Mouse (Mus musculus): ENCODE measurements around the gene Sstr3. TPM values are rescaled to one million over a fixed set of nuclear protein-coding genes. Genes with fewer than 3 reads are reported as not detected.

The Sstr3 gene
- polyA plus RNA-seq (2015; fragmentation: Nextera tagmentation; extraction: Ambion mirVana), result 0.61 and 0.71 TPM in 2 replicates

GRCm38 (mm10) chr15:78544561-78545001 lies at the start of gene Sstr3:
Gene Sstr3 (minus strand): TSS chr15:78544685.
- peak; percentile 32; the same call in 1 of the 2 replicates for ATAC-seq (ENCODE audit: low FRiP score, low read depth)
- H3K4me3 ChIP-seq, result peak within 1 kb of the TSS; percentile 18
- H3K4me2 ChIP-seq, result peak within 1 kb of the TSS; percentile 48
- H3K27me3 ChIP-seq, result no peaks in the 10 kb centered on the region
- H3K27ac ChIP-seq (replicated peaks), result no peak within 1 kb of the TSS
- H3K4me1 ChIP-seq (replicated peaks), result peaks cover 29% of the 10 kb centered on the region
- WGBS, result 5% methylated on average over 13 of the region's 14 CpGs
- H3K9me3 ChIP-seq, result no peaks in the 10 kb centered on the region
- peak within 1 kb of the TSS; percentile 41; the same call in 1 of the 2 replicates for H3K9ac ChIP-seq
- no peaks in the 10 kb centered on the region for H3K36me3 ChIP-seq

- Histone ChIP-seq H3K4me2 (no peak overlapping the region), H3K27me3 (no peaks in the 10 kb centered on the region), H3K9me3 (no peaks in the 10 kb centered on the region), H3K9ac (no peak overlapping the region), H3K36me3 (no peaks in the 10 kb centered on the region), H3K4me1 (replicated peaks) (no peaks in the 10 kb centered on the region), H3K27ac (replicated peaks) (no peak overlapping the region), H3K4me3 (no peak overlapping the region)
- ATAC-seq (ENCODE audit: low FRiP score, low read depth), result no peak
- WGBS, result 88% methylated on average over 7 of the region's 7 CpGs
Measured at GRCm38 (mm10) chr15:78593896-78594425, 49.5 kb upstream of the Sstr3 start.

GRCm38 (mm10) chr15:78592452-78592968 lies 48.0 kb upstream of the Sstr3 start:
- Histone ChIP-seq H3K9me3 (no peaks in the 10 kb centered on the region), H3K27ac (replicated peaks) (no peak overlapping the region), H3K36me3 (no peaks in the 10 kb centered on the region), H3K9ac (no peak overlapping the region), H3K4me3 (no peak overlapping the region), H3K4me1 (replicated peaks) (peaks cover 3% of the 10 kb centered on the region), H3K27me3 (no peaks in the 10 kb centered on the region), H3K4me2 (no peak overlapping the region)
- no peak for ATAC-seq (ENCODE audit: low FRiP score, low read depth)
- WGBS, result 76% methylated on average over 14 of the region's 14 CpGs

- Histone ChIP-seq H3K9ac (no peak overlapping the region), H3K36me3 (no peaks in the 10 kb centered on the region), H3K4me2 (no peak overlapping the region), H3K27ac (replicated peaks) (no peak overlapping the region), H3K27me3 (no peaks in the 10 kb centered on the region), H3K9me3 (no peaks in the 10 kb centered on the region), H3K4me1 (replicated peaks) (peaks cover 4% of the 10 kb centered on the region), H3K4me3 (no peak overlapping the region)
- WGBS, result 63% methylated on average over 15 of the region's 15 CpGs
- no peak for ATAC-seq (ENCODE audit: low FRiP score, low read depth)
Measured at GRCm38 (mm10) chr15:78591680-78592451, 47.4 kb upstream of the Sstr3 start.

GRCm38 (mm10) chr15:78590785-78591184 lies 46.3 kb upstream of the Sstr3 start:
- peaks cover 4% of the 10 kb centered on the region for H3K4me1 ChIP-seq (replicated peaks)
- H3K9me3 ChIP-seq, result no peaks in the 10 kb centered on the region
- no peaks in the 10 kb centered on the region for H3K27me3 ChIP-seq
- no peak overlapping the region for H3K9ac ChIP-seq
- H3K36me3 ChIP-seq, result no peaks in the 10 kb centered on the region
- no peak for ATAC-seq (ENCODE audit: low FRiP score, low read depth)
- H3K4me2 ChIP-seq, result no peak overlapping the region
- H3K27ac ChIP-seq (replicated peaks), result no peak overlapping the region
- 81% methylated on average over 6 of the region's 6 CpGs for WGBS
- no peak overlapping the region for H3K4me3 ChIP-seq

GRCm38 (mm10) chr15:78589936-78590335 lies 45.5 kb upstream of the Sstr3 start:
- no peaks in the 10 kb centered on the region for H3K36me3 ChIP-seq
- WGBS, result 85% methylated on average over 6 of the region's 6 CpGs
- no peak overlapping the region for H3K9ac ChIP-seq
- H3K27me3 ChIP-seq, result no peaks in the 10 kb centered on the region
- no peak overlapping the region for H3K27ac ChIP-seq (replicated peaks)
- no peak for ATAC-seq (ENCODE audit: low FRiP score, low read depth)
- H3K4me3 ChIP-seq, result no peak overlapping the region
- H3K4me2 ChIP-seq, result no peak overlapping the region
- no peaks in the 10 kb centered on the region for H3K9me3 ChIP-seq
- H3K4me1 ChIP-seq (replicated peaks), result peaks cover 4% of the 10 kb centered on the region

- 92% methylated on average over 4 of the region's 4 CpGs for WGBS
- Histone ChIP-seq H3K27ac (replicated peaks) (no peak overlapping the region), H3K36me3 (no peaks in the 10 kb centered on the region), H3K9me3 (no peaks in the 10 kb centered on the region), H3K4me3 (no peak overlapping the region), H3K9ac (no peak overlapping the region), H3K27me3 (no peaks in the 10 kb centered on the region), H3K4me2 (no peak overlapping the region), H3K4me1 (replicated peaks) (peaks cover 4% of the 10 kb centered on the region)
- ATAC-seq (ENCODE audit: low FRiP score, low read depth), result no peak
Measured at GRCm38 (mm10) chr15:78588900-78589299, 44.4 kb upstream of the Sstr3 start.

GRCm38 (mm10) chr15:78588049-78588448 lies 43.6 kb upstream of the Sstr3 start:
- H3K4me1 ChIP-seq (replicated peaks), result peaks cover 4% of the 10 kb centered on the region
- 92% methylated on average over 4 of the region's 4 CpGs for WGBS
- no peak for ATAC-seq (ENCODE audit: low FRiP score, low read depth)
- no peaks in the 10 kb centered on the region for H3K36me3 ChIP-seq
- H3K4me2 ChIP-seq, result no peak overlapping the region
- H3K4me3 ChIP-seq, result no peak overlapping the region
- H3K27ac ChIP-seq (replicated peaks), result 0 out of 2 replicates have a peak overlapping the region, but pooled peaks have one; percentile 40
- H3K9ac ChIP-seq, result no peak overlapping the region
- no peaks in the 10 kb centered on the region for H3K27me3 ChIP-seq
- H3K9me3 ChIP-seq, result no peaks in the 10 kb centered on the region

GRCm38 (mm10) chr15:78587050-78587994 lies 42.8 kb upstream of the Sstr3 start:
- Histone ChIP-seq H3K27me3 (no peaks in the 10 kb centered on the region), H3K9ac (no peak overlapping the region), H3K9me3 (no peaks in the 10 kb centered on the region), H3K36me3 (no peaks in the 10 kb centered on the region), H3K4me2 (no peak overlapping the region), H3K4me1 (replicated peaks) (peaks cover 4% of the 10 kb centered on the region), H3K4me3 (no peak overlapping the region), H3K27ac (replicated peaks) (peak overlapping the region; percentile 40; the same call in 1 of the 2 replicates)
- WGBS, result 47% methylated on average over 18 of the region's 18 CpGs
- ATAC-seq (ENCODE audit: low FRiP score, low read depth), result peak; percentile 78

GRCm38 (mm10) chr15:78585404-78585803 lies 40.9 kb upstream of the Sstr3 start:
- no peak overlapping the region for H3K4me3 ChIP-seq
- H3K4me2 ChIP-seq, result no peak overlapping the region
- ATAC-seq (ENCODE audit: low FRiP score, low read depth), result no peak
- no peak overlapping the region for H3K27ac ChIP-seq (replicated peaks)
- no peaks in the 10 kb centered on the region for H3K27me3 ChIP-seq
- no peak overlapping the region for H3K9ac ChIP-seq
- peaks cover 22% of the 10 kb centered on the region for H3K4me1 ChIP-seq (replicated peaks)
- H3K9me3 ChIP-seq, result no peaks in the 10 kb centered on the region
- WGBS, result 92% methylated on average over 7 of the region's 7 CpGs
- H3K36me3 ChIP-seq, result no peaks in the 10 kb centered on the region

- no peak overlapping the region for H3K27ac ChIP-seq (replicated peaks)
- no peak for ATAC-seq (ENCODE audit: low FRiP score, low read depth)
- no peaks in the 10 kb centered on the region for H3K9me3 ChIP-seq
- WGBS, result 25% methylated on average over 11 of the region's 11 CpGs
- H3K4me3 ChIP-seq, result no peak overlapping the region
- no peaks in the 10 kb centered on the region for H3K36me3 ChIP-seq
- peaks cover 32% of the 10 kb centered on the region for H3K4me1 ChIP-seq (replicated peaks)
- H3K9ac ChIP-seq, result no peak overlapping the region
- H3K27me3 ChIP-seq, result no peaks in the 10 kb centered on the region
- H3K4me2 ChIP-seq, result no peak overlapping the region
Measured at GRCm38 (mm10) chr15:78583352-78583751, 38.9 kb upstream of the Sstr3 start.
